Mouse (Mus musculus): Measurements from ENCODE around the gene Tmem265. TPM values are rescaled to one million over a fixed set of nuclear protein-coding genes. Genes with fewer than 3 reads are reported as not detected.
A peak's percentile ranks its signal among the peaks of the same experiment; 100 is the strongest.

Gene Tmem265
- polyA plus RNA-seq (2012; rRNA removed), result 1.7 and 4.2 TPM in 2 replicates

- Histone ChIP-seq H3K4me3 (replicated peaks; ENCODE audit: extremely low read depth, low read depth, low read length) (no peak within 1 kb of the TSS), H3K4me1 (ENCODE audit: control insufficient read depth, insufficient read depth, low read length) (peaks cover 5% of the 10 kb centered on the region; the same call in 1 of the 2 replicates)
- TF ChIP-seq POLR2A (IDR thresholded peaks at IDR 0.05; ENCODE audit: borderline replicate concordance, extremely low read depth, low read depth, low read length) (no peak), CTCF (IDR thresholded peaks at IDR 0.05; ENCODE audit: insufficient read depth, low read length) (no peak)
- no peak for DNase-seq
- 74% methylated on average over 5 of the region's 5 CpGs for WGBS
Measured at GRCm38 (mm10) chr7:127561340-127561858, at the start of gene Tmem265. Tmem265 (plus strand) TSS chr7:127561390.

DNA sequence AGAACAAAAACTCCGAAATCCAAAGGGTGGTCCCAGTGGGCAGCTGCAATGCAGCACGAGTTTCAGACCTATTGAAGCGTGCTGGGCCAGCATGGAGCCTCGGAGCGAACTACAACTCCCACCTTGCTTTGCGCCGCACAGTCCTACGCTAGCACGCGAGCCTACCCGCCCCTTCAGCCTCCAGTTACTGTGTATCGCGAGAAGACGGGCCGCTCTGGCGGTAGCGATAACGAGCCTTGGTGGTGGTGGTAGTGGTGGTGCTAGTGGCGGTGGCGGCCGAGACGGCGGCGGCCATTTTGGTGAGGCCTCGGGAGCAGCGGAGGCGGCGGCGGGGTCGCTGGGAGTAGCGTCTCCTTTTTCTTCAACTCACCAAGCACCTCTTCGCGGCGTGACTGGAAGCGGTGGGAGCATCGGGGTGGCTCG is 49.4 kb upstream of the Tmem265 start, which contains the start of gene Srcap:
Gene Srcap (plus strand): TSS at position 176 of the 423 bp plus-strand sequence.
- under 1% methylated on average over 37 of the region's 37 CpGs for WGBS
- no peak for TF ChIP-seq CTCF (IDR thresholded peaks at IDR 0.05; ENCODE audit: insufficient read depth, low read length)
- TF ChIP-seq POLR2A (IDR thresholded peaks at IDR 0.05; ENCODE audit: borderline replicate concordance, extremely low read depth, low read depth, low read length), result peak; percentile 94
- peaks cover 10% of the 10 kb centered on the region for H3K4me1 ChIP-seq (ENCODE audit: control insufficient read depth, insufficient read depth, low read length)
- peak; percentile 93 for DNase-seq
- peak within 1 kb of the TSS; percentile 90 for H3K4me3 ChIP-seq (replicated peaks; ENCODE audit: extremely low read depth, low read depth, low read length)

DNA sequence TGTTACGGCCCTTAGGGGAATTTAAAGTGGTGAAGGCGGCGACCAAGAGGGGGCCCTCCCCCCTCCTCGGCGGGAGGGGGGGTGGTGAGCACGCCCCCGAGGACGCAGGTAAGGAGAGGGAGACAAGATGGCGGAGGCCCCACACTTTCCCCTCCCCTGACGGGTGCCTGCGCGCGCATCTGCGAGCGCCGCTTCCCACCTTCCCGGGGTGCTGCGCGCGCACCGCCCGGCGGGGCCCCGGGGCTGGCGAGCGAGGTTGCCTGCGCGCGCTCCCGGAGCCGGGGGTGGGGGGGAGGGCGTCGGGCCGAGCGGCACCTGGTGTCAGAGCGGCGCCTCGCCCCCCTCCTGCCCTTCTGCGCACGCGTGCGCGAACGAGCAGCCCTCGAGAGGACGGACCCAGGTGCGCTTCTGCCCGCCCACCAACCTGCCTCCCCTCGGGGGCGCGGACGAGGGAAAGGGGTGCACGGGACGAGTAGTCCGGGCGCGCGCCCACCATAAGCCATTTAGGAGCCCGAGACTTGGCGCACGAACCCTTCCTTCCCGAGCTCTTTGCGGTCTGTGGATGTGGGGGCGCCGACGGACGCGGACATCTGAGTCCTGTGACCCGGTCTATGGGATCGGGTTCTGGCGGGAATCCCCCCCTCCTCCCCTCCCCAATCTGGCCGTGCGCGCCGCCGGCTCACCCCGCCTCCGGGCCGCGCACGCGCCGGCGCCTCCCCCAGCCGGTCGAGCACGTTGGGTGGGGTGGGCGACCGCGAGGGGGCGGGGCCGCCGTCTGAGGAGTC is 48.8 kb upstream of the Tmem265 start:
- under 1% methylated on average over 92 of the region's 93 CpGs for WGBS
- Histone ChIP-seq H3K4me3 (replicated peaks; ENCODE audit: extremely low read depth, low read depth, low read length) (peak overlapping the region; percentile 90), H3K4me1 (ENCODE audit: control insufficient read depth, insufficient read depth, low read length) (peaks cover 10% of the 10 kb centered on the region)
- peak; percentile 90 for DNase-seq
- no peak for TF ChIP-seq CTCF (IDR thresholded peaks at IDR 0.05; ENCODE audit: insufficient read depth, low read length)
- TF ChIP-seq POLR2A (IDR thresholded peaks at IDR 0.05; ENCODE audit: borderline replicate concordance, extremely low read depth, low read depth, low read length), result peak; percentile 32; the same call in 1 of the 2 replicates

DNA sequence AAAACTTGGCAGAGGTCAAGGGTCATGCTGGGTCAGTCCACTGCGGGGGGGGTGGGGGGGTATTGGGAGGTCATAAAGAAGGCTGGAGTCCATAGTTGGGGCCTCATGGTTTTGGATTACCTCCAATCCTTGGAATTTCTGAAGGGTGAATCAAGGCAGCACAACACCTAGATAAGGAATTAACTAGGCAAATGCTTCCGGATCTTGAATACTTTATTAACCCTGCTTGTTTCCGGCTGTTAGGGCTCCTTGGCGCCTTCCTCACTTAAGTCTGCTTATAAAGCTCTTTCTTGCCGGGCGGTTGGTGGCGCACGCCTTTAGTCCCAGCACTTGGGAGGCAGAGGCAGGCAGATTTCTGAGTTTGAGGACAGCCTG is 48.2 kb upstream of the Tmem265 start:
- WGBS, result 3% methylated on average over 8 of the region's 8 CpGs
- H3K4me3 ChIP-seq (replicated peaks; ENCODE audit: extremely low read depth, low read depth, low read length), result peak overlapping the region; percentile 42
- peak; percentile 31 for DNase-seq
- TF ChIP-seq POLR2A (IDR thresholded peaks at IDR 0.05; ENCODE audit: borderline replicate concordance, extremely low read depth, low read depth, low read length) (no peak), CTCF (IDR thresholded peaks at IDR 0.05; ENCODE audit: insufficient read depth, low read length) (no peak)
- peaks cover 10% of the 10 kb centered on the region for H3K4me1 ChIP-seq (ENCODE audit: control insufficient read depth, insufficient read depth, low read length)

GRCm38 (mm10) chr7:127513781-127514180 is 47.4 kb upstream of the Tmem265 start:
- no peak for DNase-seq
- 68% methylated on average over 3 of the region's 3 CpGs for WGBS
- TF ChIP-seq CTCF (IDR thresholded peaks at IDR 0.05; ENCODE audit: insufficient read depth, low read length) (no peak), POLR2A (IDR thresholded peaks at IDR 0.05; ENCODE audit: borderline replicate concordance, extremely low read depth, low read depth, low read length) (no peak)
- Histone ChIP-seq H3K4me1 (ENCODE audit: control insufficient read depth, insufficient read depth, low read length) (peaks cover 10% of the 10 kb centered on the region), H3K4me3 (replicated peaks; ENCODE audit: extremely low read depth, low read depth, low read length) (no peak overlapping the region)

DNA sequence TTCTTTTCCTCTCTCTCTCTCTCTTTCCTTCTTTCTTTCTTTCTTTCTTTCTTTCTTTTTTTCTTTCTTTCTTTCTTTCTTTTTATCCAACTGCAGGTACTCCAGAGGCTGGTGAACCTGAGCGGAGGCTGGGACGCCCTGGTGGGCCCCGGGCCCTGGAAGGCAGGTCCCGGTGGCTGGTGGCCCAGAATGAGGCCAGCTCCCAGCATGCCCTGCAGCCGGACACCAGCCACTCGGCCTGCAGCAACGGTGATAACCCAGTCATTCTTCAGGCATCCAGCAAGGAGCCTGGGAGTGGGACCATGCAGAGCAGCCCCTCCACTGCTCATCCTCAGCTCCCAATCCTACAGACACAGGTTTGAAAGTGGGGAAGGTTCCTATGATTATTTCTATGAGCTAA is 45.3 kb upstream of the Tmem265 start:
- Histone ChIP-seq H3K4me3 (replicated peaks; ENCODE audit: extremely low read depth, low read depth, low read length) (no peak overlapping the region), H3K4me1 (ENCODE audit: control insufficient read depth, insufficient read depth, low read length) (peaks cover 10% of the 10 kb centered on the region)
- TF ChIP-seq CTCF (IDR thresholded peaks at IDR 0.05; ENCODE audit: insufficient read depth, low read length) (no peak), POLR2A (IDR thresholded peaks at IDR 0.05; ENCODE audit: borderline replicate concordance, extremely low read depth, low read depth, low read length) (no peak)
- WGBS, result 81% methylated on average over 7 of the region's 7 CpGs
- DNase-seq, result no peak

DNA sequence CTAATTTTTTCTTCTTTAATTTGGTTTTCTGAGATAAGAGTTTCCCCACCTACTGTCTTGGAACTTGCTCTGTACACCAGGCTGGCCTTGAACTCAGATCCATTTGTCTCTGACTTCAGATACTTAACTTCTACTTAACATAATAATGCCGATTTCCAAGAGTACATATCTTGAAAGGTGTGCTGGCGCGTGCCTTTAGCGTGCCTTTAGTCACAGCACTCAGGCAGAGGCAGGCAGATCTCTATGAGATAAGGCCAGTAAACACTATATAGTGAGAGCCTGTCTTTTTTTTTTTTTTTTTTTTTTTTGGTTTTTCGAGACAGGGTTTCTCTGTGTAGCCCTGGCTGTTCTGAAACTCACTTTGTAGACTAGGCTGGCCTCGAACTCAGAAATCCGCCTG is 44.8 kb upstream of the Tmem265 start:
- WGBS, result 92% methylated on average over 6 of the region's 7 CpGs
- no peak for DNase-seq
- peaks cover 10% of the 10 kb centered on the region for H3K4me1 ChIP-seq (ENCODE audit: control insufficient read depth, insufficient read depth, low read length)
- TF ChIP-seq POLR2A (IDR thresholded peaks at IDR 0.05; ENCODE audit: borderline replicate concordance, extremely low read depth, low read depth, low read length) (no peak), CTCF (IDR thresholded peaks at IDR 0.05; ENCODE audit: insufficient read depth, low read length) (no peak)
- H3K4me3 ChIP-seq (replicated peaks; ENCODE audit: extremely low read depth, low read depth, low read length), result no peak overlapping the region

DNA sequence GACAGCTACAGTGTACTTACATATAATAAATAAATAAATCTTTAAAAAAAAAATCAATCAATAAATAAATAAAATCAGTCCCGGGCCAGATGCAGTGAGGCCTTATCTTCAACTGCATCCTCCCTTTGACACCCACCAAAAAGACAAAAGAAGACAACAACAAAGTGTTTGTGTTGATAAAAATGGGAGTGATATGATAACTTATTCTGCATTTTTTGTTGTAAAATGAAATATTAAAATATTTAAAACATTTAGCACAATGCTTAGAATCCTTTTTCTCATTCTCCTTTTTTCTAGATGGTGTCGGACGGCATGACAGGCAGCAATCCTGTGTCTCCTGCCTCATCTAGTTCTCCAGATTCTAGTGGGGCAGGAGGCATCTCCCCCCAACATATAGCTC is 41.9 kb upstream of the Tmem265 start, which contains the start of gene Gm42715:
Gene Gm42715 (plus strand): TSS at position 301 of the 400 bp plus-strand sequence.
- DNase-seq, result no peak
- H3K4me1 ChIP-seq (ENCODE audit: control insufficient read depth, insufficient read depth, low read length), result no peaks in the 10 kb centered on the region; the same call in 1 of the 2 replicates
- TF ChIP-seq CTCF (IDR thresholded peaks at IDR 0.05; ENCODE audit: insufficient read depth, low read length), result no peak
- TF ChIP-seq POLR2A (IDR thresholded peaks at IDR 0.05; ENCODE audit: borderline replicate concordance, extremely low read depth, low read depth, low read length), result no peak
- H3K4me3 ChIP-seq (replicated peaks; ENCODE audit: extremely low read depth, low read depth, low read length), result no peak within 1 kb of the TSS
- whole genome bisulfite sequencing, result 85% methylated on average over 3 of the region's 3 CpGs

GRCm38 (mm10) chr7:127541671-127542070 is 19.5 kb upstream of the Tmem265 start:
- Histone ChIP-seq H3K4me3 (replicated peaks; ENCODE audit: extremely low read depth, low read depth, low read length) (no peak overlapping the region), H3K4me1 (ENCODE audit: control insufficient read depth, insufficient read depth, low read length) (no peaks in the 10 kb centered on the region)
- 92% methylated on average over 3 of the region's 3 CpGs for WGBS
- no peak for TF ChIP-seq POLR2A (IDR thresholded peaks at IDR 0.05; ENCODE audit: borderline replicate concordance, extremely low read depth, low read depth, low read length)
- no peak for TF ChIP-seq CTCF (IDR thresholded peaks at IDR 0.05; ENCODE audit: insufficient read depth, low read length)
- DNase-seq, result no peak

Data from lung, adult 2 months (tissue).